Mouse (Mus musculus) hindbrain, embryonic 16.5 days (tissue): ENCODE data around the gene Sema3a. TPM values are rescaled to one million over a fixed set of nuclear protein-coding genes. Genes with fewer than 3 reads are reported as not detected.
"Not testable (repeated sequence)": the region's sequence is repeated elsewhere in the genome, so short reads cannot be mapped to it uniquely, and the experiment has no call there.

Experiments used
- ATAC-seq: fragments of 200-750 bp; cut with Nextera tagmentation; 2 replicates; pipeline ENCODE4 v1.8.0; 2017; ENCODE audit warnings: moderate TSS enrichment, moderate library complexity
- H3K27ac ChIP-seq: fragments of 300-500 bp; sonication (generic); 2 replicates; pipeline ENCODE4 v1.5.1; 2014; ENCODE audit warnings: low read depth, mild to moderate bottlenecking, control low read depth, low read length, moderate library complexity
- H3K27me3 ChIP-seq: fragments of 300-500 bp; sonication (generic); replicated peaks from 2 replicates; pipeline ENCODE4 v1.6.1; 2014; ENCODE audit warnings: low read length; ENCODE audit not compliant: control insufficient read depth, insufficient read depth
- H3K36me3 ChIP-seq: fragments of 300-500 bp; sonication (generic); 2 replicates; pipeline ENCODE4 v1.6.1; 2014; ENCODE audit warnings: mild to moderate bottlenecking, low read length, moderate library complexity, mixed read lengths; ENCODE audit not compliant: control insufficient read depth, insufficient read depth
- H3K4me1 ChIP-seq: fragments of 300-500 bp; sonication (generic); 2 replicates; pipeline ENCODE4 v1.6.1; 2014; ENCODE audit warnings: low read depth, low read length; ENCODE audit not compliant: control insufficient read depth, insufficient read depth
- H3K4me2 ChIP-seq: fragments of 300-500 bp; sonication (generic); 2 replicates; pipeline ENCODE4 v1.6.1; 2014; ENCODE audit warnings: mild to moderate bottlenecking, low read length, control low read depth, moderate library complexity
- H3K4me3 ChIP-seq: fragments of 300-500 bp; sonication (generic); 2 replicates; pipeline ENCODE4 v1.5.1; 2014; ENCODE audit warnings: mild to moderate bottlenecking, low read length, control low read depth, moderate library complexity
- H3K9ac ChIP-seq: fragments of 300-500 bp; sonication (generic); 2 replicates; pipeline ENCODE4 v1.6.1; 2014; ENCODE audit warnings: low read depth, mild to moderate bottlenecking, control low read depth, low read length, moderate library complexity
- H3K9me3 ChIP-seq: fragments of 300-500 bp; sonication (generic); 2 replicates; pipeline ENCODE4 v1.6.1; 2014; ENCODE audit warnings: mild to moderate bottlenecking, low read length, moderate library complexity; ENCODE audit not compliant: control insufficient read depth
- WGBS: fragments of 180-500 bp; shearing (Covaris S2); extraction: QIAGEN DNeasy Blood & Tissue Kit; methylation state at CpG from one replicate; pipeline ENCODE4 v1.1.7; 2014; 5-methylcytosine and 5-hydroxymethylcytosine counted together
- polyA plus RNA-seq: library from polyadenylated mRNA; unstranded; fragments of >200 nt; fragmentation: Nextera tagmentation; extraction: Ambion mirVana; gene quantifications from 2 replicates; pipeline ENCODE4 v1.2.1, GENCODE M21; 2015

The Sema3a gene
- polyA plus RNA-seq, 1 experiment from 2014 or later = 24.1 TPM

GRCm38 (mm10) chr5:13477653-13478052, 352.4 kb downstream of the Sema3a start:
- no peak overlapping the region for H3K27ac ChIP-seq
- ATAC-seq = no peak
- no peaks in the 10 kb centered on the region for H3K9me3 ChIP-seq
- H3K4me3 ChIP-seq = no peak overlapping the region
- no peak overlapping the region for H3K4me2 ChIP-seq
- H3K9ac ChIP-seq = no peak overlapping the region
- WGBS = 61% methylated on average over 1 of the region's 1 CpGs
- H3K36me3 ChIP-seq = no peaks in the 10 kb centered on the region
- H3K4me1 ChIP-seq = no peaks in the 10 kb centered on the region
- no peaks in the 10 kb centered on the region for H3K27me3 ChIP-seq

DNA sequence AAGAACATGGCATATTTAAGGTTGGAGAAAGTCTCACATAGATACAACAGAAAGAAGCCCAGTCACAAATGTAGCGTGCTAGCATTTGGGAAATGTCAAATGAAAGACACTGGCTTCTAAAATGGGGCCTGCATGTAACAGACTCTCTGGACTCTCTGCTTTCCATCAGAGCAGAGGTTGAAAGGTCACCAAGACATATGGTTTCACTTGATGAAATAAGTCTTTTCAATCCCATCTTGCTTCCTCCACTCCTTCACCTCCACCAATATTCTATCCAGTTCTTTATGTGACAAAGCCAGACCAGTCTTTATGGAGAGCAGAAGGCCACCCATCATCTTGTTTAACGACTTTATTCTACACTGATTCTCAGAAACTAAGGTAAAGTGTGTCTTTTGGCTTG, 363.5 kb downstream of the Sema3a start:
- no peak for ATAC-seq

DNA sequence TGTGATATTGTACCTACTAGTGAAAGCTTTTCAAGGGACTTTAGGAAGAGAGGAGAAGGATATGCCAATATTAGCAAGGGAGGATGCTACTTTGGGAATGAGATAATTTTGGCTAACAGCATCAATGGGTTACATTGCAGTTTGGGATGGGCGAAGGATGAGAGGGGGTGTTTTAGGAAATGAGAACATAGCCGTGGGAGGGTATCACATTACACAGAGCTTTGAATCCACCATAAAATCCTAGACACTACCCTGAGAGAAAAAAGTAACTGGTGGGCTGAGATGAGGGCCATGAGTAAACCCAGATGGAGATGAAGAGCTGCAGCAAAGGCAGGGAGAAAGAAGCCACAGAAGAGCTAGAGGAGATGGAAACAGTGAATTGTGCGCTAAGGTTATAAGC, 370.8 kb downstream of the Sema3a start:
- H3K4me1 ChIP-seq, H3K9me3 ChIP-seq, H3K4me2 ChIP-seq, H3K9ac ChIP-seq, ATAC-seq, H3K27me3 ChIP-seq, H3K36me3 ChIP-seq, H3K27ac ChIP-seq, H3K4me3 ChIP-seq: not testable (repeated sequence)
- 91% methylated on average over 3 of the region's 3 CpGs for WGBS

More for the DNA sequence above, 363.5 kb downstream of the Sema3a start:
- H3K36me3 ChIP-seq = no peaks in the 10 kb centered on the region
- H3K27me3 ChIP-seq = no peaks in the 10 kb centered on the region
- H3K4me2 ChIP-seq = no peak overlapping the region
- H3K9ac ChIP-seq = no peak overlapping the region
- no peaks in the 10 kb centered on the region for H3K9me3 ChIP-seq
- 90% methylated on average over 2 of the region's 2 CpGs for WGBS
- no peak overlapping the region for H3K4me3 ChIP-seq
- no peaks in the 10 kb centered on the region for H3K4me1 ChIP-seq
- H3K27ac ChIP-seq = no peak overlapping the region

- ATAC-seq = no peak
- Histone ChIP-seq H3K27me3 (no peaks in the 10 kb centered on the region), H3K4me3 (no peak overlapping the region), H3K36me3 (no peaks in the 10 kb centered on the region), H3K9ac (no peak overlapping the region), H3K4me1 (no peaks in the 10 kb centered on the region), H3K9me3 (no peaks in the 10 kb centered on the region), H3K27ac (no peak overlapping the region), H3K4me2 (no peak overlapping the region)
- WGBS = 71% methylated on average over 2 of the region's 2 CpGs
Measured at GRCm38 (mm10) chr5:13499835-13500234, 374.6 kb downstream of the Sema3a start.

GRCm38 (mm10) chr5:13505839-13506499, 380.8 kb downstream of the Sema3a start:
- no peak for ATAC-seq
- Histone ChIP-seq H3K4me3 (no peak overlapping the region), H3K27me3 (no peaks in the 10 kb centered on the region), H3K27ac (no peak overlapping the region), H3K36me3 (no peaks in the 10 kb centered on the region), H3K4me1 (no peaks in the 10 kb centered on the region), H3K9me3 (no peaks in the 10 kb centered on the region), H3K4me2 (no peak overlapping the region), H3K9ac (no peak overlapping the region)
- 74% methylated on average over 4 of the region's 4 CpGs for WGBS

GRCm38 (mm10) chr5:13509163-13509562, 383.9 kb downstream of the Sema3a start:
- no peak for ATAC-seq
- H3K4me3 ChIP-seq = no peak overlapping the region
- no peak overlapping the region for H3K4me2 ChIP-seq
- H3K27ac ChIP-seq = no peak overlapping the region
- WGBS = 78% methylated on average over 3 of the region's 3 CpGs
- H3K36me3 ChIP-seq = no peaks in the 10 kb centered on the region
- H3K27me3 ChIP-seq = no peaks in the 10 kb centered on the region
- H3K4me1 ChIP-seq = no peaks in the 10 kb centered on the region
- no peak overlapping the region for H3K9ac ChIP-seq
- no peaks in the 10 kb centered on the region for H3K9me3 ChIP-seq

DNA sequence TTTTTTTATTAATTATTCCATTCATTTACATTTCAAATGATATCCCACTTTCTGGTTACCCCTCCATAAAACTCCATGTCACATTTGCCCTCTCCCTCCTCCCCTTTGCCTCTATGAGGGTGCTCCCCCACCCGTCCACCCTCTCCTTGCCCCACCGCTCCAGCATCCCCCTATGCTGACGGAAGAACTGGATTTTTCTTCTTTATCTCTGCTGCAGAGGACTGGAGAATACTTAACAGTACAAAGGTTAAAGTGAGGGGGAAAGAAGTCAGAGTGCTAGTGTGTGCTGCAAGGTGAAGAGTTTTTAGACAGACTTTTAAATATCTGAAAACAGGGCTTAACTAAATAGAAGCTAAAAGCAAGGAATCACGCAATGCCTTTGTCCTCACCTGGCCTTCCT, 391.8 kb downstream of the Sema3a start:
- ATAC-seq = no peak
- WGBS = 94% methylated on average over 4 of the region's 4 CpGs
- no peak overlapping the region for H3K9ac ChIP-seq
- no peaks in the 10 kb centered on the region for H3K4me1 ChIP-seq
- no peak overlapping the region for H3K4me3 ChIP-seq
- H3K36me3 ChIP-seq = no peaks in the 10 kb centered on the region
- no peak overlapping the region for H3K4me2 ChIP-seq
- no peaks in the 10 kb centered on the region for H3K9me3 ChIP-seq
- H3K27me3 ChIP-seq = no peaks in the 10 kb centered on the region
- H3K27ac ChIP-seq = no peak overlapping the region

DNA sequence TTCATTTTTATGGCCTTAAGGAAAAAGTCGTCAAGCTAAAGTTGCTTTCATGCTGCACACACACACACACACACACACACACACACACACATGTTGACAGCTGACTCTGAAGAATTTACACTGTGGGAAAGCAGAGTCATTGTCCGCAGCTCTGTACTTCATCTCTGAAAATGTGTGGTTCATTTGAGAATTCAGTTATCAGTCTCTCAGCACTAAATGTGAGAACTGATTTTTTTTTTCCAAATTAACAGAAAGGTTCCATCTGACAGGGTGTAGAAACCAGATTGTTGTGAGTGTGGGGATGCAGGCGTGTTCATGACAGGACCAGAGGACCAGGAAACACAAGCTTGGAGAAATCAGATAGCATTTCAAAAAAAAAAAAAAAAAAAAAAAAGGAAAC, 400.4 kb downstream of the Sema3a start:
- Histone ChIP-seq H3K9me3 (no peaks in the 10 kb centered on the region), H3K4me3 (no peak overlapping the region), H3K36me3 (no peaks in the 10 kb centered on the region), H3K27me3 (no peaks in the 10 kb centered on the region), H3K4me2 (no peak overlapping the region), H3K4me1 (no peaks in the 10 kb centered on the region), H3K27ac (no peak overlapping the region), H3K9ac (no peak overlapping the region)
- no peak for ATAC-seq
- WGBS = 62% methylated on average over 3 of the region's 3 CpGs

- H3K4me3 ChIP-seq = no peak overlapping the region
- WGBS = 22% methylated on average over 7 of the region's 7 CpGs
- no peak overlapping the region for H3K9ac ChIP-seq
- no peaks in the 10 kb centered on the region for H3K27me3 ChIP-seq
- 0 out of 2 replicates have a peak, but pooled peaks have one; percentile 22 for ATAC-seq
- no peak overlapping the region; the same call in 1 of the 2 replicates for H3K4me2 ChIP-seq
- H3K27ac ChIP-seq = no peak overlapping the region
- no peaks in the 10 kb centered on the region for H3K9me3 ChIP-seq
- no peaks in the 10 kb centered on the region for H3K36me3 ChIP-seq
- no peaks in the 10 kb centered on the region for H3K4me1 ChIP-seq
Measured at GRCm38 (mm10) chr5:13527037-13527464, 401.8 kb downstream of the Sema3a start.
